Mouse (Mus musculus): ENCODE measurements around the gene Mrtfa. TPM values are rescaled to one million over a fixed set of nuclear protein-coding genes. Genes with fewer than 3 reads are reported as not detected.
"Not testable (repeated sequence)": the region's sequence is repeated elsewhere in the genome, so short reads cannot be mapped to it uniquely, and the experiment has no call there.

Gene Mrtfa
- polyA plus RNA-seq, 1 experiment from 2014 or later = 34.0 TPM

DNA sequence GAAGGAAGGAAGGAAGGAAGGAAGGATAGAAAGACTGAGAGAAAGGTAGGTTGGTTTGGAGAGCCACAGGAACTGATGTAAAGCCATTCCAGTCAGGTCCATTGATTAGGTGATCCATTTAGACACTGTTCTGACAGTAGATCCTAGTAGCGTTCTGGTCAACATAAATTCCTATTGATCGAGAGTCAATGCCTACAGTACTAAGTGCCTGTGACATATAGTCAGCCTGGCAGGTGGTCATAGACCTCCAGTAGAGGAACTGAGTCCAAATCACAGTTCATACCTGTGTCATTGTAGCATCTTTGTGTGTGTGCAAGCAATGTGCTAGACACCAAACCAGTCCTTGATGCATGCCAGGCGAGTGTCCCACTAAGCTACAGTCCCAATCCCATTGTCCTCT, 37.7 kb upstream of the Mrtfa start:
- Histone ChIP-seq H3K4me1 (ENCODE audit: control insufficient read depth, insufficient read depth, low read length) (no peaks in the 10 kb centered on the region), H3K27me3 (ENCODE audit: control insufficient read depth, insufficient read depth, low read length) (no peaks in the 10 kb centered on the region), H3K27ac (replicated peaks; ENCODE audit: low read depth, low read length) (no peak overlapping the region), H3K9ac (replicated peaks; ENCODE audit: low read length) (no peak overlapping the region), H3K36me3 (ENCODE audit: control insufficient read depth, insufficient read depth, low read length) (no peaks in the 10 kb centered on the region), H3K4me3 (replicated peaks; ENCODE audit: low read depth, low read length) (no peak overlapping the region), H3K4me2 (ENCODE audit: low read length) (no peak overlapping the region), H3K9me3 (ENCODE audit: control insufficient read depth, low read length) (no peaks in the 10 kb centered on the region)
- 91% methylated on average over 3 of the region's 3 CpGs for WGBS
- ATAC-seq (ENCODE audit: low FRiP score, low TSS enrichment) (no peak), DNase-seq (no peak)

DNA sequence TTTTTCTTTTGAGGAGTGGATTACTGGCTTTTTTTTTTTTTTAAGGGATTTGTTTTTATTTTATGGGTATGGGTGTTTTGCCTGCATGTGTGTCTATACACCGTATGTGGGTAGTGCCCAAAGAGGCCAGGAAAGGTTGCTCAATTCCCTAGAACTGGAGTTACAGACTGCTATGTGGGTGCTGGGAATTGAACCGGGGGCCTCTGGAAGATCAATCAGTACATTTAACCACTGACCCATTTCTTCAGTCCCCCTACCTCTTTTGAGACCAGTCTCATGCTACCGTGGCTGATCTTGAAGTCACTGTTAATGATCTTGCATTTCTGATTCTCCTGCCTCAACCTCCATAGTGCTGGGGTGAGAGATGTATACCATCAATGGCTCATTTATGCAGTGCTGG, 36.7 kb upstream of the Mrtfa start:
- ATAC-seq (ENCODE audit: low FRiP score, low TSS enrichment) = no peak
- WGBS = 82% methylated on average over 3 of the region's 3 CpGs
- H3K9me3 ChIP-seq (ENCODE audit: control insufficient read depth, low read length) = no peaks in the 10 kb centered on the region

DNA sequence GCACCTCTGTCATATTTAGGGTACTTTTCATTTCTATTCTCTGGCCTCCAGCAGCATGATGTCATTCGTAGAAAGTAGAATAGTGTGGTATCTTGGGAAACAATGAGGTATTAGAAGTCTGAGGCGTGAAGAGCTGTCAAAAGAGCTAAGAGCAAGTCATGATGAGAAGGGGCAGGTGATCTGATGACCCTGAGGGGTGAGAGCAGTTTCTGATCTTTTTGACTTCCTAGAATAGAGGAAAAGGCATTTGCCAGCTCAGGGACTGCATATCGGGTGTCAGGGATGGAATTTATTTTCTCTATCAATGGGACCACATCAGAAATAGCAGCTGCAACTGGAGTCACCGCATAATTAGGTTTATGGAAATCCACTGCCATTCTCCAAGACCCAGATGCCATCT, 36.2 kb upstream of the Mrtfa start:
- no peak overlapping the region for H3K4me3 ChIP-seq (replicated peaks; ENCODE audit: low read depth, low read length)
- H3K36me3 ChIP-seq (ENCODE audit: control insufficient read depth, insufficient read depth, low read length) = no peaks in the 10 kb centered on the region
- no peaks in the 10 kb centered on the region for H3K9me3 ChIP-seq (ENCODE audit: control insufficient read depth, low read length)
- no peaks in the 10 kb centered on the region for H3K27me3 ChIP-seq (ENCODE audit: control insufficient read depth, insufficient read depth, low read length)
- no peak overlapping the region for H3K4me2 ChIP-seq (ENCODE audit: low read length)
- no peaks in the 10 kb centered on the region for H3K4me1 ChIP-seq (ENCODE audit: control insufficient read depth, insufficient read depth, low read length)
- ATAC-seq (ENCODE audit: low FRiP score, low TSS enrichment) (no peak), DNase-seq (no peak)
- no peak overlapping the region for H3K27ac ChIP-seq (replicated peaks; ENCODE audit: low read depth, low read length)
- 26% methylated on average over 4 of the region's 4 CpGs for WGBS
- H3K9ac ChIP-seq (replicated peaks; ENCODE audit: low read length) = no peak overlapping the region

More for the DNA sequence above, 36.7 kb upstream of the Mrtfa start:
- Histone ChIP-seq H3K4me1 (ENCODE audit: control insufficient read depth, insufficient read depth, low read length) (no peaks in the 10 kb centered on the region), H3K27me3 (ENCODE audit: control insufficient read depth, insufficient read depth, low read length) (no peaks in the 10 kb centered on the region), H3K27ac (replicated peaks; ENCODE audit: low read depth, low read length) (no peak overlapping the region), H3K4me2 (ENCODE audit: low read length) (no peak overlapping the region), H3K36me3 (ENCODE audit: control insufficient read depth, insufficient read depth, low read length) (no peaks in the 10 kb centered on the region), H3K9ac (replicated peaks; ENCODE audit: low read length) (no peak overlapping the region), H3K4me3 (replicated peaks; ENCODE audit: low read depth, low read length) (no peak overlapping the region)
- no peak for DNase-seq

DNA sequence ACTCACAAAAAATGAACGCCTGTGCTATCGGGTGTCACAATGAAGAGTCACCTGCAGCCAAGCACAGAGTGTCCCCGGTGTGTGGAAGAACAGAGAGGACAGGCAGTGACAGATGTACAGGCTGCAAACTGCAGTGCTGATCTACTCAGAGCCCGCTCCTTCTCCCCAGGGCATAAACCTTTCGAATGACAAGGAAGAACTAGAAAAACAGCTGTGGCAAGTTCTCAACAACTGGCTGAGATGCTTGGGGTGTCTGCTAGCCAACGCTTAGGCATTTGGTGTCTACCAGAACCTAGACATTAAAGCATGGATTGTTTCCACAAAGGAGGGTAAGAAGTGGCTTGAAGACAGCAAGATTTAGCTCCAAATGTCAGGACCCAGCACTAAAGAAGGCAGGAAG, 35.2 kb upstream of the Mrtfa start:
- Histone ChIP-seq H3K4me2 (ENCODE audit: low read length) (no peak overlapping the region), H3K9me3 (ENCODE audit: control insufficient read depth, low read length) (no peaks in the 10 kb centered on the region), H3K27ac (replicated peaks; ENCODE audit: low read depth, low read length) (no peak overlapping the region), H3K36me3 (ENCODE audit: control insufficient read depth, insufficient read depth, low read length) (no peaks in the 10 kb centered on the region), H3K4me3 (replicated peaks; ENCODE audit: low read depth, low read length) (no peak overlapping the region), H3K4me1 (ENCODE audit: control insufficient read depth, insufficient read depth, low read length) (no peaks in the 10 kb centered on the region), H3K9ac (replicated peaks; ENCODE audit: low read length) (no peak overlapping the region), H3K27me3 (ENCODE audit: control insufficient read depth, insufficient read depth, low read length) (no peaks in the 10 kb centered on the region)
- ATAC-seq (ENCODE audit: low FRiP score, low TSS enrichment) (no peak), DNase-seq (no peak)
- 87% methylated on average over 6 of the region's 6 CpGs for WGBS

DNA sequence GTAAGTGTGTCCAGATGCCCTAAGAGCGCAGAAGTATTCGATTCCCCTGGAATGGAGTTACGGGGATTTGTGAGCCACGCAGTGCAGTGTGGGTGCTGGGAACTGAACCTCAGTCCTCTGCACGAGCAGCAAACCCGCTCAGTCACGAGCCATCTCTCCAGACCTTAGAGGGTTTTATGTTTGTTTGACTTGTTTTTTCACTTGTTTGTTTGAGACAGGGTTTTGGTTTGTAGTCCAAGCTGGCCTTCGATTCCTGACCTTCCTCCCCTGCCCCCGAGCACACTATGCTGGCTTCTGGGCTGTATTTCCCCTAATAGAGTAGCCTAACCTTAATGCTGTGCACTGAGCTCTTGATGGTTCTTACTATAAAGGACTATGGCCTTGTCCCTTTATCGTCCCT, 34.5 kb upstream of the Mrtfa start:
- Histone ChIP-seq H3K27me3 (ENCODE audit: control insufficient read depth, insufficient read depth, low read length) (no peaks in the 10 kb centered on the region), H3K4me3 (replicated peaks; ENCODE audit: low read depth, low read length) (no peak overlapping the region), H3K4me2 (ENCODE audit: low read length) (no peak overlapping the region), H3K4me1 (ENCODE audit: control insufficient read depth, insufficient read depth, low read length) (no peaks in the 10 kb centered on the region), H3K36me3 (ENCODE audit: control insufficient read depth, insufficient read depth, low read length) (no peaks in the 10 kb centered on the region), H3K27ac (replicated peaks; ENCODE audit: low read depth, low read length) (no peak overlapping the region), H3K9ac (replicated peaks; ENCODE audit: low read length) (no peak overlapping the region), H3K9me3 (ENCODE audit: control insufficient read depth, low read length) (no peaks in the 10 kb centered on the region)
- DNase-seq = no peak
- 92% methylated on average over 10 of the region's 10 CpGs for WGBS
- ATAC-seq (ENCODE audit: low FRiP score, low TSS enrichment) = no peak

DNA sequence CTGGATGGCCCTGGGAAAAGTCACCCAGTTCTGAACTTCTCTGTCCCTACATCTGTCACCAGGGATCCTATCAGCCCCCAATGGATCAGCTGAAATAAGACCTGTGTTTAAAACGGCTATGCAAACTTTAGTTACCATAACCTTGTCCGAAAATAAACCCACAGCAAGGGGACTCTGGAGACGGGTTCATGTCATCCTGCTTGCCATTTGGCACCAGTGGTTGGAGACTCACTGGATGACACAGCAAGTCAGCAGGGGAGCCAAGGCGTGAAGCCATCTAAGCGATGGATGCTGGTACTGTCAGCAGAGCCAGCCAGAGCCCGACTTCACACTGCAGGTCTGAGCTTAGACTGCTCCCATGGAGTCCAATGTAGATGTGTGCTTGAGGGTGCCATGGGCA, 30.9 kb upstream of the Mrtfa start:
- Histone ChIP-seq H3K9ac (replicated peaks; ENCODE audit: low read length) (no peak overlapping the region), H3K4me3 (replicated peaks; ENCODE audit: low read depth, low read length) (no peak overlapping the region), H3K9me3 (ENCODE audit: control insufficient read depth, low read length) (no peaks in the 10 kb centered on the region), H3K27me3 (ENCODE audit: control insufficient read depth, insufficient read depth, low read length) (no peaks in the 10 kb centered on the region), H3K27ac (replicated peaks; ENCODE audit: low read depth, low read length) (no peak overlapping the region), H3K36me3 (ENCODE audit: control insufficient read depth, insufficient read depth, low read length) (no peaks in the 10 kb centered on the region), H3K4me1 (ENCODE audit: control insufficient read depth, insufficient read depth, low read length) (no peaks in the 10 kb centered on the region), H3K4me2 (ENCODE audit: low read length) (no peak overlapping the region)
- WGBS = 84% methylated on average over 6 of the region's 6 CpGs
- DNase-seq (no peak), ATAC-seq (ENCODE audit: low FRiP score, low TSS enrichment) (no peak)

DNA sequence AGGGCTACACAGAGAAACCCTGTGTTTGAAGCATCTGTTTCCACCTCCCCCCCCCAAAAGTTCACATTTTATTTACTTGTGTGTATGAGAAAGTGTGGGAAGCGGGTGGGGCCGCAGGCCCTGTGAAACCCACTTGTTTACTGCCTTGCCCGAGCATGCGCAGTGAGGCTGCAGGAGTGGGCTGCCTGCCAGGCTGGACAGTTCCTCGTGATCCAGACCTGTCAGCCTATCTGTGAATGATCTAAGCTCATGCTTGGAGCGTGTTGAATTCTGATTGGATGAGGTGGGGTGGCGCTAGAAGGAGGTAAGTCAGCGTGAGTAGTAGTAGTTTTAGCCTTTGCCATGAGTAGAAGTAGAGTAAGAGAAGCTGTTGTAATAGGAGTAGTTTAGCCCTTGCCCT, 29.5 kb upstream of the Mrtfa start:
- H3K9ac ChIP-seq (replicated peaks; ENCODE audit: low read length); H3K4me2 ChIP-seq (ENCODE audit: low read length); H3K4me3 ChIP-seq (replicated peaks; ENCODE audit: low read depth, low read length); H3K9me3 ChIP-seq (ENCODE audit: control insufficient read depth, low read length); H3K4me1 ChIP-seq (ENCODE audit: control insufficient read depth, insufficient read depth, low read length); H3K27ac ChIP-seq (replicated peaks; ENCODE audit: low read depth, low read length); H3K27me3 ChIP-seq (ENCODE audit: control insufficient read depth, insufficient read depth, low read length); H3K36me3 ChIP-seq (ENCODE audit: control insufficient read depth, insufficient read depth, low read length); ATAC-seq (ENCODE audit: low FRiP score, low TSS enrichment); DNase-seq: not testable (repeated sequence)
- 79% methylated on average over 8 of the region's 8 CpGs for WGBS

DNA sequence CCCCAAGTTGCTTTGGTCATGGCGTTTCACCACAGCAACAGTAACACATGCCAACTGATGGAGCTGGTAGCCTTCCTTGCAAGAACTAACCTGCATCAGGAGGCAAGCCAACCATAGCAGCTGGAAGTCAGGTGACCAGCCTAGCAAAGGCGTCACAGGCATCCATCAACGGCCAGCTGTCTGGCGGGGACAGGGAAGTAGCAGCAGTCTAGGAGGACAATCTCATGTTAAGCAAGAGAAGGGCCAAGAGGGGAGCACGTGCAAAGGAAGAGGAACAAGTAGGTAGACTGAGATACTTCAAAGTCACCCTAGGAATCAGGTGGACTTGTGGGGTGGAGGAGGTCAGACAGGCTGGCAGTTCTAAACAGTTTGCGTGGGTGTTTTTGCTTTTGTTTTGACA, 28.5 kb upstream of the Mrtfa start:
- H3K27ac ChIP-seq (replicated peaks; ENCODE audit: low read depth, low read length) = no peak overlapping the region
- ATAC-seq (ENCODE audit: low FRiP score, low TSS enrichment) = no peak
- H3K36me3 ChIP-seq (ENCODE audit: control insufficient read depth, insufficient read depth, low read length) = no peaks in the 10 kb centered on the region
- no peaks in the 10 kb centered on the region for H3K27me3 ChIP-seq (ENCODE audit: control insufficient read depth, insufficient read depth, low read length)
- H3K9ac ChIP-seq (replicated peaks; ENCODE audit: low read length) = no peak overlapping the region
- no peak overlapping the region for H3K4me2 ChIP-seq (ENCODE audit: low read length)
- WGBS = 87% methylated on average over 6 of the region's 6 CpGs
- no peak for DNase-seq
- no peak overlapping the region for H3K4me3 ChIP-seq (replicated peaks; ENCODE audit: low read depth, low read length)
- no peaks in the 10 kb centered on the region for H3K4me1 ChIP-seq (ENCODE audit: control insufficient read depth, insufficient read depth, low read length)
- H3K9me3 ChIP-seq (ENCODE audit: control insufficient read depth, low read length) = no peaks in the 10 kb centered on the region

DNA sequence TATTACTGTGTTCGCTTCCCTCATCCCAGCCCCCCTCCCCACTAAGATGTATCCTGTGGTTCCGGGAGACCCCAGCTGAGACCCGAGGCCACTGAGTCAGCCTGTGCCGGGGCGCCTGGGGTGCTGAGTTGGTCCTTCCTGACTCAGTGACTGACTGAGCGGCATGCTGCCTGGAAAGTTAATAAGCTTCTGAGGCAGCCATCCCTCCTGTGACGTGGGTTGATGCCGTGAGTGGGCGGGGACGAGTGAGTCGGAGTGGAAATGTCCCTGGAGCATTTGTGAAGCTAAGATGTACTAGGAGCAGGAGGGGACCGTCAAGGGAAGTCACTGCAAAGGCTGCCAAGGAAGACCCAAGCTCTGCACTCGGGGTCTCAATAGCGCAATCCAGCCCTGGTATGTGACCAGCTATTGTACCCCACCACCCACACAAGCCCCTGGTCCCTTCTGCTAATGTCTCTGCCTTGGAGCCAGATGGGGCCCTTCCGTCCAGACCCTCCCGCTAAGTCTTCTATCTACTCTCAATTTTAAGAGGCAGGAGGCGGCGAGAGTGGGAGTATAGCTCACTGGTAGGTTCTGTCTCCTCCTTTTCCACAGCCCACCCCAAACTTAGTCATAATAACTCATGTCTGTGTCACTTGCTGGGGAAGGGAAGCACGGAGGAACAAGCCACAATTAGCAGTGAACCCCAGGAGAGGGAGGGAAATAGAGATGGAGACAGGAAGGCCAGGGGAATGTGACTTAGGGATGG, 26.5 kb upstream of the Mrtfa start:
- Histone ChIP-seq H3K36me3 (ENCODE audit: control insufficient read depth, insufficient read depth, low read length) (no peaks in the 10 kb centered on the region), H3K27ac (replicated peaks; ENCODE audit: low read depth, low read length) (no peak overlapping the region), H3K9ac (replicated peaks; ENCODE audit: low read length) (no peak overlapping the region), H3K27me3 (ENCODE audit: control insufficient read depth, insufficient read depth, low read length) (no peaks in the 10 kb centered on the region), H3K4me1 (ENCODE audit: control insufficient read depth, insufficient read depth, low read length) (no peaks in the 10 kb centered on the region), H3K9me3 (ENCODE audit: control insufficient read depth, low read length) (no peaks in the 10 kb centered on the region), H3K4me2 (ENCODE audit: low read length) (no peak overlapping the region), H3K4me3 (replicated peaks; ENCODE audit: low read depth, low read length) (no peak overlapping the region)
- ATAC-seq (ENCODE audit: low FRiP score, low TSS enrichment) (no peak), DNase-seq (no peak)
- 86% methylated on average over 19 of the region's 19 CpGs for WGBS

All from midbrain, embryonic 14.5 days (tissue).